In genomic region chr19:53453317-53453947, GRCm38 (mm10) we compare ENCODE assay signal across 14 mouse cellular contexts.
DNase-seq lines count a peak whose midpoint lies in the region; ATAC-seq lines count a peak whose summit lies in the region.
"Had no signal": no experiment of that assay in that cellular context is flagged by ENCODE, and none has a peak within 500 bp of the region (broad histone marks: within the 10 kb centered on the region; RNA-seq: fewer than 3 reads in every experiment).

No protein-coding gene starts in this region.

- H3K27me3 ChIP-seq in midbrain, embryonic 10.5 days (ENCODE audit: low read depth, poor library complexity, severe bottlenecking) = peaks cover 10% of the 10 kb centered on the region
- H3K27me3 ChIP-seq in midbrain, embryonic 14.5 days (ENCODE audit: control insufficient read depth, insufficient read depth, low read length) = no peaks in the 10 kb centered on the region
- H3K27me3 ChIP-seq in forebrain, embryonic 12.5 days = no peaks in the 10 kb centered on the region
- H3K27me3 ChIP-seq: neural tube, embryonic 15.5 days had no signal

- 0 out of 2 replicates have a peak overlapping the region, but pooled peaks have one; percentile 9 for H3K27ac ChIP-seq in midbrain, embryonic 10.5 days (replicated peaks)
- no peak overlapping the region for H3K27ac ChIP-seq in midbrain, embryonic 14.5 days (replicated peaks; ENCODE audit: low read depth, low read length)
- 0 out of 2 replicates have a peak overlapping the region, but pooled peaks have one; percentile 42 for H3K27ac ChIP-seq in forebrain, embryonic 12.5 days
- H3K27ac ChIP-seq: embryonic facial prominence, embryonic 13.5 days; kidney, postnatal 0 days; limb, embryonic 12.5 days; neural tube, embryonic 15.5 days had no signal

- H3K4me3 ChIP-seq in midbrain, embryonic 10.5 days = no peak overlapping the region
- no peak overlapping the region for H3K4me3 ChIP-seq in midbrain, embryonic 14.5 days (replicated peaks; ENCODE audit: low read depth, low read length)
- H3K4me3 ChIP-seq in forebrain, embryonic 12.5 days (replicated peaks) = no peak overlapping the region
- H3K4me3 ChIP-seq: embryonic facial prominence, embryonic 13.5 days; limb, embryonic 12.5 days; neural tube, embryonic 15.5 days had no signal

- no peaks in the 10 kb centered on the region for H3K9me3 ChIP-seq in midbrain, embryonic 10.5 days (replicated peaks)
- H3K9me3 ChIP-seq in midbrain, embryonic 14.5 days (ENCODE audit: control insufficient read depth, low read length) = no peaks in the 10 kb centered on the region
- H3K9me3 ChIP-seq in forebrain, embryonic 12.5 days = no peaks in the 10 kb centered on the region
- H3K9me3 ChIP-seq: embryonic facial prominence, embryonic 13.5 days; limb, embryonic 12.5 days; neural tube, embryonic 15.5 days had no signal

- ATAC-seq in midbrain, embryonic 14.5 days (ENCODE audit: low FRiP score, low TSS enrichment) = no peak
- ATAC-seq in forebrain, embryonic 12.5 days (ENCODE audit: low FRiP score) = 0 out of 2 replicates have a peak, but pooled peaks have one; percentile 34
- ATAC-seq: liver, postnatal 0 days had no signal

- 71% methylated on average over 13 of the region's 13 CpGs for WGBS in midbrain, embryonic 10.5 days
- 71% methylated on average over 13 of the region's 13 CpGs for WGBS in midbrain, embryonic 14.5 days
- 68% methylated on average over 13 of the region's 13 CpGs for WGBS in forebrain, embryonic 12.5 days

- no peaks in the 10 kb centered on the region for H3K36me3 ChIP-seq in midbrain, embryonic 10.5 days
- H3K36me3 ChIP-seq in midbrain, embryonic 14.5 days (ENCODE audit: control insufficient read depth, insufficient read depth, low read length) = no peaks in the 10 kb centered on the region
- H3K36me3 ChIP-seq in forebrain, embryonic 12.5 days (replicated peaks) = no peaks in the 10 kb centered on the region
- H3K36me3 ChIP-seq: embryonic facial prominence, embryonic 13.5 days; limb, embryonic 12.5 days; neural tube, embryonic 15.5 days had no signal

- H3K4me2 ChIP-seq in midbrain, embryonic 14.5 days (ENCODE audit: low read length) = no peak overlapping the region
- no peak overlapping the region for H3K4me2 ChIP-seq in forebrain, embryonic 12.5 days
- H3K4me2 ChIP-seq: embryonic facial prominence, embryonic 13.5 days; limb, embryonic 12.5 days; neural tube, embryonic 15.5 days had no signal

- H3K4me1 ChIP-seq in midbrain, embryonic 10.5 days = peaks cover 23% of the 10 kb centered on the region
- H3K4me1 ChIP-seq in midbrain, embryonic 14.5 days (ENCODE audit: control insufficient read depth, insufficient read depth, low read length) = 0 out of 2 replicates have a peak, but pooled peaks cover 6% of the 10 kb centered on the region
- peaks cover 19% of the 10 kb centered on the region; the same call in 1 of the 2 replicates for H3K4me1 ChIP-seq in forebrain, embryonic 12.5 days

- peak; percentile 54 for DNase-seq in cerebellum, adult 11 months
- DNase-seq in cerebellum, postnatal 4 days (ENCODE audit: low spot score in 2 of 2) = no peak
- DNase-seq in midbrain, embryonic 10.5 days (ENCODE audit: low spot score) = no peak
- no peak for DNase-seq in midbrain, embryonic 14.5 days
- peak; percentile 63 for DNase-seq in retina, postnatal 1 day
- no peak for DNase-seq in frontal cortex, postnatal 36 days (ENCODE audit: low spot score in 2 of 2)
- no peak for DNase-seq in lung, postnatal 14 days
- DNase-seq: liver, postnatal 0 days; right cerebral cortex, postnatal 14 days had no signal

- no peak overlapping the region for H3K9ac ChIP-seq in midbrain, embryonic 14.5 days (replicated peaks; ENCODE audit: low read length)
- no peak overlapping the region for H3K9ac ChIP-seq in forebrain, embryonic 12.5 days
- H3K9ac ChIP-seq: embryonic facial prominence, embryonic 13.5 days; limb, embryonic 12.5 days; liver, postnatal 0 days; neural tube, embryonic 15.5 days had no signal

Comparison
In these comparisons a context has a peak if more than half of its experiments do, and no peak if none do; other contexts are left out.
1. DNase-seq: peak in cerebellum, adult 11 months (single experiment) and retina, postnatal 1 day (single experiment); none in cerebellum, postnatal 4 days (0 of 2), midbrain, embryonic 10.5 days (single experiment), midbrain, embryonic 14.5 days (single experiment), frontal cortex, postnatal 36 days (0 of 2) and lung, postnatal 14 days (single experiment).